32 mouse cellular contexts compared by ENCODE assay signal in the genomic region with DNA sequence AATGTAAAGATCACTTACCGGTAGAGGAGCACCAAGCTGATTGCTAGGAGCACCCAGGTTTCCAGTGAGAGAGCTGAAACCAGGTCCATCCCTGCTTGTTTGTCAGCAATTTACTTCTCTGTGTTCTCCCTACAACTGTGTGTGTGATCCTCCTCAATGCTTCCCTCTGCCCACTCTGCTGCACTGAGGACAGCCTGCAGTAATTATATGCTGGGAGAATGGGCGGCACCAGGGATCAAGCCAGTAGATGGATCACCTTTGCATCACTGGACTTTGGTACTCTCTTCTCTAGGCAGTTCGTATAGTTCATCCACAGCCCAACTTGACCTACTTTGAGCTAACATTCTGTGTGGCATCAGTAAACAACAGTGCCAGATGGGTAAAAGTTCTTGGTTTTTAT. TPM values are rescaled to one million over a fixed set of nuclear protein-coding genes. Genes with fewer than 3 reads are reported as not detected.
DNase-seq lines count a peak whose midpoint lies in the region; ATAC-seq and TF ChIP-seq lines count a peak whose summit lies in the region.
"Had no signal": no experiment of that assay in that cellular context is flagged by ENCODE, and none has a peak within 500 bp of the region (broad histone marks: within the 10 kb centered on the region; RNA-seq: fewer than 3 reads in every experiment).

A gene (minus strand): TSS at position 277 of the 400 bp plus-strand sequence.

- no peak for ATAC-seq in liver, embryonic 16.5 days (ENCODE audit: low read depth)
- ATAC-seq in liver, embryonic 12.5 days, result no peak
- ATAC-seq in midbrain, embryonic 16.5 days, result no peak
- ATAC-seq: forebrain, embryonic 14.5 days; forebrain, postnatal 0 days had no signal

- no peak for TF ChIP-seq CTCF in small intestine, adult 2 months (IDR thresholded peaks at IDR 0.05; ENCODE audit: extremely low read depth, insufficient read length, insufficient replicate concordance, low read depth, low read length)

- no peaks in the 10 kb centered on the region; the same call in none of the 2 replicates for H3K9me3 ChIP-seq in liver, embryonic 16.5 days (replicated peaks; ENCODE audit: control insufficient read depth, low read length)
- H3K9me3 ChIP-seq in liver, embryonic 12.5 days (replicated peaks), result peaks cover 22% of the 10 kb centered on the region; the same call in 1 of the 2 replicates
- H3K9me3 ChIP-seq in midbrain, embryonic 16.5 days (replicated peaks; ENCODE audit: control insufficient read depth, low read length, poor library complexity, severe bottlenecking), result peaks cover 29% of the 10 kb centered on the region

- H3K4me1 ChIP-seq in liver, embryonic 16.5 days (ENCODE audit: control insufficient read depth, low read depth, low read length), result no peaks in the 10 kb centered on the region
- H3K4me1 ChIP-seq in liver, embryonic 12.5 days, result no peaks in the 10 kb centered on the region
- H3K4me1 ChIP-seq in small intestine, adult 2 months (ENCODE audit: control insufficient read depth, insufficient read depth, insufficient read length, low read length), result peaks cover 10% of the 10 kb centered on the region; the same call in 1 of the 2 replicates
- H3K4me1 ChIP-seq in midbrain, embryonic 16.5 days (ENCODE audit: control insufficient read depth, insufficient read depth, low read length), result no peaks in the 10 kb centered on the region
- H3K4me1 ChIP-seq: embryonic facial prominence, embryonic 12.5 days; embryonic facial prominence, embryonic 15.5 days; hindbrain, embryonic 12.5 days; hindbrain, embryonic 15.5 days had no signal

- no peaks in the 10 kb centered on the region for H3K27me3 ChIP-seq in liver, embryonic 16.5 days (ENCODE audit: control insufficient read depth, insufficient read depth, low read depth, low read length)
- no peaks in the 10 kb centered on the region for H3K27me3 ChIP-seq in liver, embryonic 12.5 days (replicated peaks)
- no peaks in the 10 kb centered on the region for H3K27me3 ChIP-seq in small intestine, adult 2 months (ENCODE audit: control insufficient read depth, insufficient read depth, low read length)
- H3K27me3 ChIP-seq in midbrain, embryonic 16.5 days (ENCODE audit: control insufficient read depth, insufficient read depth, low read depth, low read length), result no peaks in the 10 kb centered on the region
- H3K27me3 ChIP-seq: CH12.LX; embryonic facial prominence, embryonic 12.5 days; embryonic facial prominence, embryonic 15.5 days; hindbrain, embryonic 12.5 days; hindbrain, embryonic 15.5 days had no signal

- WGBS in liver, embryonic 16.5 days (ENCODE audit: insufficient replicate concordance), result 53% methylated on average over 3 of the region's 3 CpGs
- WGBS in liver, embryonic 12.5 days (ENCODE audit: insufficient replicate concordance), result 57% methylated on average over 3 of the region's 3 CpGs
- WGBS in small intestine, adult 2 months, result 46% methylated on average over 3 of the region's 3 CpGs
- 83% methylated on average over 3 of the region's 3 CpGs for WGBS in midbrain, embryonic 16.5 days

- peak within 1 kb of the TSS; percentile 73 for H3K27ac ChIP-seq in liver, embryonic 16.5 days (ENCODE audit: low read length)
- no peak within 1 kb of the TSS for H3K27ac ChIP-seq in liver, embryonic 12.5 days
- H3K27ac ChIP-seq in small intestine, adult 2 months (ENCODE audit: insufficient read depth, low read depth, low read length), result peak within 1 kb of the TSS; percentile 69; the same call in 1 of the 2 replicates
- no peak within 1 kb of the TSS for H3K27ac ChIP-seq in midbrain, embryonic 16.5 days (ENCODE audit: low read length)
- H3K27ac ChIP-seq: embryonic facial prominence, embryonic 12.5 days; embryonic facial prominence, embryonic 15.5 days; gastrocnemius, adult 2 months; hindbrain, embryonic 12.5 days; hindbrain, embryonic 15.5 days had no signal

- H3K4me2 ChIP-seq in liver, embryonic 16.5 days (ENCODE audit: low read depth, low read length), result no peak within 1 kb of the TSS
- H3K4me2 ChIP-seq in liver, embryonic 12.5 days, result no peak within 1 kb of the TSS
- no peak within 1 kb of the TSS for H3K4me2 ChIP-seq in midbrain, embryonic 16.5 days (ENCODE audit: low read length)
- H3K4me2 ChIP-seq: embryonic facial prominence, embryonic 12.5 days; embryonic facial prominence, embryonic 15.5 days; heart, embryonic 11.5 days; hindbrain, embryonic 12.5 days; hindbrain, embryonic 15.5 days had no signal

- TF ChIP-seq POLR2A in small intestine, adult 2 months (IDR thresholded peaks at IDR 0.05; ENCODE audit: low read depth, low read length), result peak; percentile 74; the same call in 1 of the 2 replicates

- no peak within 1 kb of the TSS for H3K9ac ChIP-seq in liver, embryonic 16.5 days (ENCODE audit: low read depth, low read length)
- H3K9ac ChIP-seq in liver, embryonic 12.5 days, result no peak within 1 kb of the TSS
- H3K9ac ChIP-seq in midbrain, embryonic 16.5 days (ENCODE audit: low read depth, low read length), result no peak within 1 kb of the TSS
- H3K9ac ChIP-seq: embryonic facial prominence, embryonic 12.5 days; embryonic facial prominence, embryonic 15.5 days; forebrain, postnatal 0 days; hindbrain, embryonic 12.5 days; hindbrain, embryonic 15.5 days had no signal

- H3K4me3 ChIP-seq in liver, embryonic 16.5 days (ENCODE audit: low read depth, low read length), result no peak within 1 kb of the TSS
- no peak within 1 kb of the TSS for H3K4me3 ChIP-seq in liver, embryonic 12.5 days
- H3K4me3 ChIP-seq in small intestine, adult 2 months (ENCODE audit: low read depth, low read length), result peak within 1 kb of the TSS; percentile 63
- H3K4me3 ChIP-seq in midbrain, embryonic 16.5 days (ENCODE audit: low read depth, low read length), result no peak within 1 kb of the TSS
- H3K4me3 ChIP-seq: embryonic facial prominence, embryonic 12.5 days; embryonic facial prominence, embryonic 15.5 days; gastrocnemius, adult 2 months; hindbrain, embryonic 12.5 days; hindbrain, embryonic 15.5 days had no signal

- DNase-seq in adrenal gland, postnatal 14 days, result no peak
- no peak for DNase-seq in adrenal gland, adult 18-20 months (ENCODE audit: low spot score in 2 of 2)
- DNase-seq: adrenal gland, postnatal 25 days; B cell, adult 2 months; cerebellum, adult 18-20 months; cerebellum, adult 9-10 months; cerebellum, postnatal 14 days; forebrain, postnatal 0 days; gastrocnemius, adult 2 months; gastrocnemius, postnatal 14 days; heart, adult 11 months had no signal

- H3K36me3 ChIP-seq in liver, embryonic 16.5 days (ENCODE audit: control insufficient read depth, insufficient read depth), result no peaks in the 10 kb centered on the region
- no peaks in the 10 kb centered on the region for H3K36me3 ChIP-seq in liver, embryonic 12.5 days
- H3K36me3 ChIP-seq in small intestine, adult 2 months (ENCODE audit: control insufficient read depth, insufficient read depth, low read length), result peaks cover 2% of the 10 kb centered on the region
- H3K36me3 ChIP-seq in midbrain, embryonic 16.5 days (ENCODE audit: control insufficient read depth, insufficient read depth, low read length), result no peaks in the 10 kb centered on the region
- H3K36me3 ChIP-seq: embryonic facial prominence, embryonic 12.5 days; embryonic facial prominence, embryonic 15.5 days; G1E; hindbrain, embryonic 12.5 days; hindbrain, embryonic 15.5 days had no signal

RNA-seq across cellular contexts. Expression of the gene that starts here (rescaled TPM):
- total RNA-seq in adrenal gland, postnatal 14 days (2021), result 7.9 and 142 TPM in 2 replicates
- total RNA-seq in adrenal gland, adult 18-20 months (2021), result not detected
- polyA plus RNA-seq in liver, embryonic 16.5 days (2015; fragmentation: Nextera tagmentation; extraction: Ambion mirVana), result 45.1 and 47.1 TPM in 2 replicates
- not detected in 2 replicates for polyA plus RNA-seq in liver, embryonic 12.5 days (2016; fragmentation: Nextera tagmentation; extraction: Ambion mirVana)
- 15.8 and 16.6 TPM in 2 replicates for polyA plus RNA-seq in small intestine, adult 2 months (2012; rRNA removed)
- not detected in 2 replicates for polyA plus RNA-seq in midbrain, embryonic 16.5 days (2015; fragmentation: Nextera tagmentation; extraction: Ambion mirVana)
- total RNA-seq: CH12.LX; common myeloid progenitor, adult 5-6 weeks; forebrain, postnatal 0 days; gastrocnemius, adult 2 months; gastrocnemius, postnatal 14 days; heart, adult 8-10 months; heart, postnatal 25 days; hematopoietic stem cell, adult 5-6 weeks had no signal
- polyA plus RNA-seq: embryonic facial prominence, embryonic 12.5 days; embryonic facial prominence, embryonic 15.5 days; forebrain, embryonic 11.5 days; forebrain, embryonic 14.5 days; forebrain, postnatal 0 days; frontal cortex, adult 2 months; G1E; heart, embryonic 11.5 days; heart, embryonic 14.5 days; heart, postnatal 0 days; hindbrain, embryonic 12.5 days; hindbrain, embryonic 15.5 days; intestine, embryonic 14.5 days had no signal

Comparison
In these comparisons a context has a peak if more than half of its experiments do, and no peak if none do; other contexts are left out.
1. RNA of the gene that starts here (polyA plus RNA-seq): 45.1 to 47.1 TPM in liver, embryonic 16.5 days and 15.8 to 16.6 TPM in small intestine, adult 2 months; not detected in liver, embryonic 12.5 days and not detected in midbrain, embryonic 16.5 days; every median in the first group is over 10 times any median in the second.
2. H3K27ac ChIP-seq: peak in liver, embryonic 16.5 days (single experiment) and small intestine, adult 2 months (single experiment); none in liver, embryonic 12.5 days (single experiment) and midbrain, embryonic 16.5 days (single experiment).